Mouse (Mus musculus): ENCODE measurements around the gene Lama5. TPM values are rescaled to one million over a fixed set of nuclear protein-coding genes. Genes with fewer than 3 reads are reported as not detected.
"Not testable (repeated sequence)": the region's sequence is repeated elsewhere in the genome, so short reads cannot be mapped to it uniquely, and the experiment has no call there.

Gene Lama5
- under 0.01 and 0.42 TPM in 2 replicates for total RNA-seq (2015; ENCODE audit: low replicate concordance)
- 0.13 and 0.15 TPM in 2 replicates for total RNA-seq (2017; ENCODE audit: low replicate concordance)

- ATAC-seq (replicated peaks; ENCODE audit: low FRiP score, poor library complexity, severe bottlenecking): no peak
Observed at GRCm38 (mm10) chr2:180225762-180226378, at the start of gene Lama5. Gene Lama5, minus strand, starts transcription at chr2:180225859.

GRCm38 (mm10) chr2:180274523-180274922, 48.9 kb upstream of the Lama5 start:
- ATAC-seq (replicated peaks; ENCODE audit: low FRiP score, poor library complexity, severe bottlenecking): no peak

GRCm38 (mm10) chr2:180273394-180274244, 48.0 kb upstream of the Lama5 start, which contains the start of gene Cables2:
Gene Cables2, minus strand, starts transcription at chr2:180273496.
- peak; percentile 89 for ATAC-seq (replicated peaks; ENCODE audit: low FRiP score, poor library complexity, severe bottlenecking)

GRCm38 (mm10) chr2:180272884-180273321, 47.2 kb upstream of the Lama5 start:
- no peak; the same call in 1 of the 2 replicates for ATAC-seq (replicated peaks; ENCODE audit: low FRiP score, poor library complexity, severe bottlenecking)

GRCm38 (mm10) chr2:180271804-180272395, 46.2 kb upstream of the Lama5 start:
- no peak for ATAC-seq (replicated peaks; ENCODE audit: low FRiP score, poor library complexity, severe bottlenecking)

- ATAC-seq (replicated peaks; ENCODE audit: low FRiP score, poor library complexity, severe bottlenecking): no peak
Observed at GRCm38 (mm10) chr2:180270537-180271255, 45.0 kb upstream of the Lama5 start.

GRCm38 (mm10) chr2:180269329-180269728, 43.7 kb upstream of the Lama5 start:
- ATAC-seq (replicated peaks; ENCODE audit: low FRiP score, poor library complexity, severe bottlenecking): no peak

GRCm38 (mm10) chr2:180267955-180268354, 42.3 kb upstream of the Lama5 start:
- ATAC-seq (replicated peaks; ENCODE audit: low FRiP score, poor library complexity, severe bottlenecking): no peak

- no peak for ATAC-seq (replicated peaks; ENCODE audit: low FRiP score, poor library complexity, severe bottlenecking)
Observed at GRCm38 (mm10) chr2:180262891-180263290, 37.2 kb upstream of the Lama5 start.

- no peak for ATAC-seq (replicated peaks; ENCODE audit: low FRiP score, poor library complexity, severe bottlenecking)
Observed at GRCm38 (mm10) chr2:180262441-180262840, 36.8 kb upstream of the Lama5 start.

GRCm38 (mm10) chr2:180261901-180262300, 36.2 kb upstream of the Lama5 start:
- ATAC-seq (replicated peaks; ENCODE audit: low FRiP score, poor library complexity, severe bottlenecking): no peak

- no peak for ATAC-seq (replicated peaks; ENCODE audit: low FRiP score, poor library complexity, severe bottlenecking)
Observed at GRCm38 (mm10) chr2:180260610-180261480, 35.2 kb upstream of the Lama5 start.

GRCm38 (mm10) chr2:180259826-180260609, 34.4 kb upstream of the Lama5 start:
- not testable (repeated sequence) for ATAC-seq (replicated peaks; ENCODE audit: low FRiP score, poor library complexity, severe bottlenecking)

- ATAC-seq (replicated peaks; ENCODE audit: low FRiP score, poor library complexity, severe bottlenecking): not testable (repeated sequence)
Observed at GRCm38 (mm10) chr2:180258951-180259484, 33.4 kb upstream of the Lama5 start.

- no peak for ATAC-seq (replicated peaks; ENCODE audit: low FRiP score, poor library complexity, severe bottlenecking)
Observed at GRCm38 (mm10) chr2:180257963-180258865, 32.6 kb upstream of the Lama5 start.

- peak; percentile 96 for ATAC-seq (replicated peaks; ENCODE audit: low FRiP score, poor library complexity, severe bottlenecking)
Observed at GRCm38 (mm10) chr2:180257001-180257521, 31.4 kb upstream of the Lama5 start, which contains the start of gene Rps21. Gene Rps21, plus strand, starts transcription at chr2:180257377.

Measured in erythroid progenitor cell, adult 5-6 weeks (primary cell).